Mouse (Mus musculus) hindbrain, postnatal 0 days (tissue): ENCODE measurements around the gene Tm4sf4. TPM values are rescaled to one million over a fixed set of nuclear protein-coding genes. Genes with fewer than 3 reads are reported as not detected.

Source experiments
- ATAC-seq: fragments of 200-750 bp; cut with Nextera tagmentation; 2 replicates; pipeline ENCODE4 v1.8.0; 2017; ENCODE audit warnings: mild to moderate bottlenecking, moderate TSS enrichment, moderate library complexity
- DNase-seq: peaks from one replicate; pipeline ENCODE4 v3.0.0-alpha.2; 2015; ENCODE audit warnings: low spot score
- H3K27ac ChIP-seq: fragments of 300-500 bp; sonication (generic); 2 replicates; pipeline ENCODE4 v1.5.1; 2014; ENCODE audit warnings: mild to moderate bottlenecking
- H3K27me3 ChIP-seq: fragments of 300-500 bp; sonication (generic); 2 replicates; pipeline ENCODE4 v1.6.1; 2014; ENCODE audit warnings: low read length, mixed read lengths; ENCODE audit not compliant: insufficient read depth
- H3K36me3 ChIP-seq: fragments of 300-500 bp; sonication (generic); 2 replicates; pipeline ENCODE4 v1.6.1; 2014; ENCODE audit warnings: low read length, mixed read lengths; ENCODE audit not compliant: insufficient read depth
- H3K4me1 ChIP-seq: fragments of 300-500 bp; sonication (generic); 2 replicates; pipeline ENCODE4 v1.6.1; 2014; ENCODE audit warnings: antibody characterized with exemption, low read length, mixed read lengths; ENCODE audit not compliant: insufficient read depth
- H3K4me2 ChIP-seq: fragments of 300-500 bp; sonication (generic); 2 replicates; pipeline ENCODE4 v1.6.1; 2014; ENCODE audit warnings: low read depth, mild to moderate bottlenecking, low read length, moderate library complexity, mixed read lengths
- H3K4me3 ChIP-seq: fragments of 300-500 bp; sonication (generic); 2 replicates; pipeline ENCODE4 v1.5.1; 2014; ENCODE audit warnings: low read length
- H3K9ac ChIP-seq: fragments of 300-500 bp; sonication (generic); replicated peaks from 2 replicates; pipeline ENCODE4 v1.6.1; 2014; ENCODE audit warnings: mild to moderate bottlenecking, low read length, moderate library complexity, mixed read lengths
- H3K9me3 ChIP-seq: fragments of 300-500 bp; sonication (generic); 2 replicates; pipeline ENCODE4 v1.6.1; 2016; ENCODE audit warnings: low read length, mixed read lengths
- CTCF ChIP-seq: IDR thresholded peaks from 2 replicates; pipeline ENCODE4 v1.5.1; 2016; ENCODE audit warnings: antibody characterized with exemption, control low read depth, low read depth
- WGBS: fragments of 180-500 bp; shearing (Covaris S2); extraction: QIAGEN DNeasy Blood & Tissue Kit; methylation state at CpG from one replicate; pipeline ENCODE4 v1.1.7; 2014; 5-methylcytosine and 5-hydroxymethylcytosine counted together
- polyA plus RNA-seq: library from polyadenylated mRNA; unstranded; fragments of >200 nt; fragmentation: Nextera tagmentation; extraction: Ambion mirVana; gene quantifications from 2 replicates; pipeline ENCODE4 v1.2.1, GENCODE M21; 2015
- total RNA-seq: library from RNA; depleted of rRNA; stranded (reverse); fragments of >200 nt; gene quantifications from 2 replicates; pipeline ENCODE4 v1.2.3, GENCODE M21; 2014; rRNA removed

The Tm4sf4 gene
- total RNA-seq (0.43 TPM in 1 of 2 replicates, not detected in the other), polyA plus RNA-seq (0.19 and 0.23 TPM in 2 replicates)

DNA sequence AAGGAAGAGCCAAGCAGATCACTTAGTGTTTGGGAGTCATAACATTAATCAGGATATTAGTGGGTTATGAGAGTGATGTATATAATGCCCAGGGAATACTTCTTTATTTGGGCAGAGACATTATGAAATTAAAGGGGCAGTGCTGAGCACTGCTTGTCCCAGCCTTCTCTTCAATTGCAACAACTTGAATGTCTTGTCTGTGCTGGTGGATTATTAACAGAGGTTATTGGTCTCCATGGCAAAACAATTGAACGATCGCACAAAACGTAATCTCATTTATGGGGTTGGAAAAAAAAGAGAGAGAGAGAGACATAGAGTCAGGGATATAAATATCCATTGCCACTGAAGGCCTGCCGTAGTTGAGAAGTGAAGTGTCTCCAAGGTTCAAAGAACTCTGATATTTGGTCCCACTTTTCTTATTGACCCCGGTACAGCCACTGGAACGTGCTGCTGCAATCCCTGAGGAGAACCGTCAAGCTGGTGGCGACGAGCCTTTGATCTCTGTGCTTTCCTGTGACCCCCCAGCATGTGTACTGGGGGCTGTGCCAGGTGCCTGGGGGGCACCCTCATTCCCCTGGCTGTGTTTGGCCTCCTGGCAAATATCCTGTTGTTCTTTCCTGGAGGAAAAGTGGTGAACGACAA is at the start of gene Tm4sf4:
Gene Tm4sf4, plus strand, starts transcription at position 226 of the 642 bp plus-strand sequence.
- no peak within 1 kb of the TSS for H3K9ac ChIP-seq
- WGBS, result 50% methylated on average over 10 of the region's 10 CpGs
- H3K27me3 ChIP-seq, result no peaks in the 10 kb centered on the region
- H3K27ac ChIP-seq, result no peak within 1 kb of the TSS
- no peaks in the 10 kb centered on the region for H3K4me1 ChIP-seq
- H3K9me3 ChIP-seq, result no peaks in the 10 kb centered on the region
- H3K4me2 ChIP-seq, result no peak within 1 kb of the TSS
- H3K4me3 ChIP-seq, result no peak within 1 kb of the TSS
- no peak for TF ChIP-seq CTCF
- DNase-seq, result no peak
- H3K36me3 ChIP-seq, result no peaks in the 10 kb centered on the region
- no peak for ATAC-seq

- Histone ChIP-seq H3K27me3 (no peaks in the 10 kb centered on the region), H3K36me3 (no peaks in the 10 kb centered on the region), H3K9me3 (no peaks in the 10 kb centered on the region), H3K9ac (no peak overlapping the region), H3K27ac (no peak overlapping the region), H3K4me2 (no peak overlapping the region), H3K4me1 (no peaks in the 10 kb centered on the region), H3K4me3 (no peak overlapping the region)
- DNase-seq (no peak), ATAC-seq (no peak)
- 86% methylated on average over 6 of the region's 6 CpGs for WGBS
- TF ChIP-seq CTCF, result no peak
These were observed 38.7 kb upstream of the Tm4sf4 start for GRCm38 (mm10) chr3:57386423-57386822.

GRCm38 (mm10) chr3:57386895-57387294 is 38.2 kb upstream of the Tm4sf4 start:
- Histone ChIP-seq H3K27me3 (no peaks in the 10 kb centered on the region), H3K36me3 (no peaks in the 10 kb centered on the region), H3K4me1 (no peaks in the 10 kb centered on the region), H3K4me3 (no peak overlapping the region), H3K9ac (no peak overlapping the region), H3K9me3 (no peaks in the 10 kb centered on the region), H3K4me2 (no peak overlapping the region), H3K27ac (no peak overlapping the region)
- no peak for ATAC-seq
- no peak for DNase-seq
- no peak for TF ChIP-seq CTCF
- 77% methylated on average over 2 of the region's 2 CpGs for WGBS

DNA sequence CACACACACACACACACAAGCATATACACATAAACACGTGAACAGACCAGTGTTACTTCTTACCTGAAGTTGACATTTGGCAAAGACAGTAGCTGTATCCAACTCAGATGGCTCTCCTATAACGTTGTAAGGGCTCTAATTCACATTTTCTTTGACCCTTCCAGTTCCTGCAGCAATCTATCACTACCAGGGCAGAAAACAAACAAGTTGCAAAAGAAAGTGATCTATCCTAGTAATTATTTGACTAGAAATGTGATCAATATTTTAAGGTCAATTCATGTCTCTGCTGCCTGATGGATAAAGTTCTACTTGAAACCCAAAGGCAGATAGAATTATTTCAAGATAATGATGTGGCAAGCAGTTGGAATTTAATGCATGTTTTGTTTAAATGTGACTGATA is 37.5 kb upstream of the Tm4sf4 start:
- Histone ChIP-seq H3K4me3 (no peak overlapping the region), H3K27me3 (no peaks in the 10 kb centered on the region), H3K27ac (no peak overlapping the region), H3K9me3 (no peaks in the 10 kb centered on the region), H3K4me1 (no peaks in the 10 kb centered on the region), H3K36me3 (no peaks in the 10 kb centered on the region), H3K9ac (no peak overlapping the region), H3K4me2 (no peak overlapping the region)
- no peak for DNase-seq
- ATAC-seq, result no peak
- WGBS, result 82% methylated on average over 2 of the region's 2 CpGs
- no peak for TF ChIP-seq CTCF

GRCm38 (mm10) chr3:57411535-57411934 is 13.6 kb upstream of the Tm4sf4 start:
- TF ChIP-seq CTCF, result no peak
- 93% methylated on average over 4 of the region's 4 CpGs for WGBS
- Histone ChIP-seq H3K27me3 (no peaks in the 10 kb centered on the region), H3K9me3 (no peaks in the 10 kb centered on the region), H3K9ac (no peak overlapping the region), H3K36me3 (no peaks in the 10 kb centered on the region), H3K4me1 (no peaks in the 10 kb centered on the region), H3K4me3 (no peak overlapping the region), H3K4me2 (no peak overlapping the region), H3K27ac (no peak overlapping the region)
- no peak for ATAC-seq
- no peak for DNase-seq

GRCm38 (mm10) chr3:57420233-57420632 is 4.9 kb upstream of the Tm4sf4 start:
- TF ChIP-seq CTCF, result no peak
- ATAC-seq (no peak), DNase-seq (no peak)
- WGBS, result 63% methylated on average over 2 of the region's 2 CpGs
- Histone ChIP-seq H3K4me3 (no peak overlapping the region), H3K4me1 (no peaks in the 10 kb centered on the region), H3K4me2 (no peak overlapping the region), H3K27ac (no peak overlapping the region), H3K9me3 (no peaks in the 10 kb centered on the region), H3K27me3 (no peaks in the 10 kb centered on the region), H3K9ac (no peak overlapping the region), H3K36me3 (no peaks in the 10 kb centered on the region)

DNA sequence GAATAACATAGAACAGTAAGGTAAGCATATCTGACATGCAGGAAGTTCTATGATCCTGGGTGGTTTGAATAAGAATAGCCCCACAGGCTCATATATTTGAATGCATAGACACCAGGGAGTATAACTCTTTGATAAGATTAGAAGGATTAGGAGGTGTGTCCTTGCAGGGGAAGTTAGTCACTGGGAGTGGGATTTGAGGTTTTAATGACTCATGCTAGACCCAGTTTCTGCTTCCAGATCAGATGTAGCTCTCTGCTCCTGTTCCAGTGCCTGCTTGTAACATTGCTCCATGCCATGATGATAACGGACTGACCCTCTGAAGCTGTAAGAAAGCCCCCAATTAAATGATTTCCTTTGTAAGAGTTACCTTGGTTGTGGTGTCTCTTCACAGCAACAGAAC is 4.5 kb upstream of the Tm4sf4 start:
- Histone ChIP-seq H3K36me3 (no peaks in the 10 kb centered on the region), H3K9ac (no peak overlapping the region), H3K4me2 (no peak overlapping the region), H3K9me3 (no peaks in the 10 kb centered on the region), H3K27me3 (no peaks in the 10 kb centered on the region), H3K27ac (no peak overlapping the region), H3K4me1 (no peaks in the 10 kb centered on the region), H3K4me3 (no peak overlapping the region)
- TF ChIP-seq CTCF, result no peak
- 95% methylated on average over 1 of the region's 1 CpGs for WGBS
- ATAC-seq (no peak), DNase-seq (no peak)
